Mouse (Mus musculus) heart, postnatal 0 days (tissue): ENCODE results near the gene Egf. TPM values are rescaled to one million over a fixed set of nuclear protein-coding genes. Genes with fewer than 3 reads are reported as not detected.

Source experiments
- ATAC-seq: fragments of 200-750 bp; cut with Nextera tagmentation; 2 replicates; pipeline ENCODE4 v1.8.0; 2017; ENCODE audit warnings: low read depth, moderate number of reproducible peaks, moderate library complexity; ENCODE audit not compliant: insufficient read depth
- DNase-seq: peaks from one replicate; pipeline ENCODE4 v3.0.0-alpha.2; 2016; ENCODE audit warnings: low spot score
- H3K27ac ChIP-seq: fragments of 300-500 bp; sonication (generic); 2 replicates; pipeline ENCODE4 v1.5.1; 2014; ENCODE audit warnings: low read depth, mild to moderate bottlenecking
- H3K27me3 ChIP-seq: fragments of 300-500 bp; sonication (generic); 2 replicates; pipeline ENCODE4 v1.6.1; 2014; ENCODE audit warnings: low read length, mixed read lengths; ENCODE audit not compliant: control insufficient read depth, insufficient read depth
- H3K36me3 ChIP-seq: fragments of 300-500 bp; sonication (generic); replicated peaks from 2 replicates; pipeline ENCODE4 v1.6.1; 2014; ENCODE audit warnings: low read length, mixed read lengths; ENCODE audit not compliant: control insufficient read depth, insufficient read depth
- H3K4me1 ChIP-seq: fragments of 300-500 bp; sonication (generic); 2 replicates; pipeline ENCODE4 v1.6.1; 2014; ENCODE audit warnings: antibody characterized with exemption; ENCODE audit not compliant: control insufficient read depth, insufficient read depth
- H3K4me2 ChIP-seq: fragments of 300-500 bp; sonication (generic); 2 replicates; pipeline ENCODE4 v1.6.1; 2014; ENCODE audit warnings: low read depth, mild to moderate bottlenecking, low read length, moderate library complexity
- H3K4me3 ChIP-seq: fragments of 300-500 bp; sonication (generic); 2 replicates; pipeline ENCODE4 v1.5.1; 2014; ENCODE audit warnings: low read depth, low read length
- H3K9ac ChIP-seq: fragments of 300-500 bp; sonication (generic); replicated peaks from 2 replicates; pipeline ENCODE4 v1.6.1; 2014; ENCODE audit warnings: low read depth, low read length, mixed read lengths
- H3K9me3 ChIP-seq: fragments of 300-500 bp; sonication (generic); replicated peaks from 2 replicates; pipeline ENCODE4 v1.6.1; 2016; ENCODE audit warnings: low read length; ENCODE audit not compliant: control insufficient read depth
- CTCF ChIP-seq: IDR thresholded peaks from 2 replicates; pipeline ENCODE4 v1.5.1; 2016; ENCODE audit warnings: antibody characterized with exemption, control low read depth, low read depth
- EP300 ChIP-seq: IDR thresholded peaks from 2 replicates; pipeline ENCODE4 v1.6.1; 2016; ENCODE audit warnings: antibody characterized with exemption, low read depth
- WGBS: fragments of 180-500 bp; shearing (Covaris S2); extraction: QIAGEN DNeasy Blood & Tissue Kit; methylation state at CpG from one replicate; pipeline ENCODE4 v1.1.7; 2014; 5-methylcytosine and 5-hydroxymethylcytosine counted together
- microRNA-seq: library from miRNA; unstranded; fragments of <30 nt; microRNA quantifications from one replicate; pipeline ENCODE4, GENCODE M21; 2016
- polyA plus RNA-seq: library from polyadenylated mRNA; unstranded; fragments of >200 nt; fragmentation: Nextera tagmentation; extraction: Ambion mirVana; gene quantifications from 2 replicates; pipeline ENCODE4 v1.2.1, GENCODE M21; 2015
- total RNA-seq: library from RNA; depleted of rRNA; stranded (reverse); fragments of >200 nt; gene quantifications from 2 replicates; pipeline ENCODE4 v1.2.3, GENCODE M21; 2014; ENCODE audit warnings: low replicate concordance; rRNA removed

Egf gene
- total and polyA plus RNA-seq, 2 experiments from 2014 or later = 1.9 to 12.4 TPM

GRCm38 (mm10) chr3:129631857-129632256 is 123.3 kb downstream of the Egf start:
- 79% methylated on average over 5 of the region's 5 CpGs for whole genome bisulfite sequencing
- H3K4me3 ChIP-seq = no peak overlapping the region

GRCm38 (mm10) chr3:129631018-129631417 is 124.1 kb downstream of the Egf start:
- H3K27me3 ChIP-seq = peaks cover 17% of the 10 kb centered on the region
- no peak overlapping the region for H3K4me3 ChIP-seq
- no peak for ATAC-seq
- H3K27ac ChIP-seq = no peak overlapping the region
- H3K36me3 ChIP-seq = no peaks in the 10 kb centered on the region
- TF ChIP-seq EP300 = no peak
- no peak for TF ChIP-seq CTCF
- H3K4me2 ChIP-seq = no peak overlapping the region
- H3K9ac ChIP-seq = no peak overlapping the region
- whole genome bisulfite sequencing = 74% methylated on average over 1 of the region's 1 CpGs
- H3K9me3 ChIP-seq = no peaks in the 10 kb centered on the region
- DNase-seq = no peak
- no peaks in the 10 kb centered on the region for H3K4me1 ChIP-seq

More at GRCm38 (mm10) chr3:129631857-129632256, 123.3 kb downstream of the Egf start:
- DNase-seq = no peak
- Histone ChIP-seq H3K4me1 (no peaks in the 10 kb centered on the region), H3K27ac (no peak overlapping the region), H3K36me3 (no peaks in the 10 kb centered on the region), H3K9me3 (no peaks in the 10 kb centered on the region), H3K9ac (no peak overlapping the region), H3K4me2 (no peak overlapping the region), H3K27me3 (peaks cover 10% of the 10 kb centered on the region)
- TF ChIP-seq EP300 (no peak), CTCF (no peak)
- no peak for ATAC-seq

Small RNA genes lying within 50 kb of the gene (microRNA-seq; reads per million reads assigned to microRNA genes)
- gene Gm24515 = not detected

Other genes starting within 250 kb of the Egf start
- 2.4 and 5.2 TPM in 2 replicates for gene Elovl6, start 223.0 kb downstream of the Egf start, total RNA-seq
- gene Elovl6, start 223.0 kb downstream of the Egf start, polyA plus RNA-seq = 2.9 TPM in 2 replicates
- gene Lrit3, start 48.7 kb upstream of the Egf start, total RNA-seq = not detected in 2 replicates
- gene Lrit3, start 48.7 kb upstream of the Egf start, polyA plus RNA-seq = not detected in 2 replicates
- not detected in 2 replicates for gene Rrh, start 67.3 kb upstream of the Egf start, total RNA-seq
- 0.11 TPM in 1 of 2 replicates, not detected in the other for gene Rrh, start 67.3 kb upstream of the Egf start, polyA plus RNA-seq
- gene Gar1, start 76.1 kb upstream of the Egf start, total RNA-seq = 0.11 and 0.85 TPM in 2 replicates
- gene Gar1, start 76.1 kb upstream of the Egf start, polyA plus RNA-seq = 14.7 and 15.6 TPM in 2 replicates
- 0.27 and 2.4 TPM in 2 replicates for gene Cfi, start 80.6 kb upstream of the Egf start, total RNA-seq
- 1.0 TPM in 2 replicates for gene Cfi, start 80.6 kb upstream of the Egf start, polyA plus RNA-seq
- gene Pla2g12a, start 123.3 kb upstream of the Egf start, total RNA-seq = 48.7 and 52.2 TPM in 2 replicates
- gene Pla2g12a, start 123.3 kb upstream of the Egf start, polyA plus RNA-seq = 44.1 and 50.2 TPM in 2 replicates
- 17.2 and 20.8 TPM in 2 replicates for gene Casp6, start 146.1 kb upstream of the Egf start, total RNA-seq
- 48.7 and 55.0 TPM in 2 replicates for gene Casp6, start 146.1 kb upstream of the Egf start, polyA plus RNA-seq
- 4.3 TPM in 1 of 2 replicates, not detected in the other for gene Mcub, start 214.9 kb upstream of the Egf start, total RNA-seq
- 2.8 TPM in 2 replicates for gene Mcub, start 214.9 kb upstream of the Egf start, polyA plus RNA-seq